Mouse (Mus musculus): ENCODE measurements around the gene Fam227a. TPM values are rescaled to one million over a fixed set of nuclear protein-coding genes. Genes with fewer than 3 reads are reported as not detected.
A peak's percentile ranks its signal among the peaks of the same experiment; 100 is the strongest.

Fam227a gene
- polyA plus RNA-seq, 1 experiment from 2014 or later, result 0.87 TPM

GRCm38 (mm10) chr15:79577671-79578426 is 80.9 kb downstream of the Fam227a start:
- WGBS (ENCODE audit: insufficient replicate concordance), result 58% methylated on average over 6 of the region's 6 CpGs
- Histone ChIP-seq H3K27ac (ENCODE audit: low read depth, low read length) (no peak overlapping the region), H3K4me2 (no peak overlapping the region), H3K9me3 (replicated peaks; ENCODE audit: control insufficient read depth, low read length) (no peaks in the 10 kb centered on the region), H3K9ac (ENCODE audit: low read depth, low read length) (no peak overlapping the region), H3K27me3 (ENCODE audit: control insufficient read depth, insufficient read depth, low read length) (no peaks in the 10 kb centered on the region), H3K4me3 (ENCODE audit: low read depth, low read length) (no peak overlapping the region), H3K36me3 (ENCODE audit: control insufficient read depth, insufficient read depth, low read length) (no peaks in the 10 kb centered on the region), H3K4me1 (ENCODE audit: control insufficient read depth, insufficient read depth, low read length) (no peaks in the 10 kb centered on the region)
- ATAC-seq (replicated peaks; ENCODE audit: insufficient number of reproducible peaks, low FRiP score, low TSS enrichment), result no peak

- WGBS (ENCODE audit: insufficient replicate concordance), result 83% methylated on average over 2 of the region's 2 CpGs
- no peak overlapping the region for H3K9ac ChIP-seq (ENCODE audit: low read depth, low read length)
Observed at GRCm38 (mm10) chr15:79576947-79577346, 81.8 kb downstream of the Fam227a start.

GRCm38 (mm10) chr15:79575543-79576222 is 83.1 kb downstream of the Fam227a start:
- no peak for ATAC-seq (replicated peaks; ENCODE audit: insufficient number of reproducible peaks, low FRiP score, low TSS enrichment)
- Histone ChIP-seq H3K9me3 (replicated peaks; ENCODE audit: control insufficient read depth, low read length) (no peaks in the 10 kb centered on the region), H3K27me3 (ENCODE audit: control insufficient read depth, insufficient read depth, low read length) (no peaks in the 10 kb centered on the region), H3K4me1 (ENCODE audit: control insufficient read depth, insufficient read depth, low read length) (no peaks in the 10 kb centered on the region), H3K4me2 (no peak overlapping the region), H3K4me3 (ENCODE audit: low read depth, low read length) (no peak overlapping the region), H3K9ac (ENCODE audit: low read depth, low read length) (no peak overlapping the region), H3K36me3 (ENCODE audit: control insufficient read depth, insufficient read depth, low read length) (no peaks in the 10 kb centered on the region), H3K27ac (ENCODE audit: low read depth, low read length) (no peak overlapping the region)
- WGBS (ENCODE audit: insufficient replicate concordance), result 42% methylated on average over 1 of the region's 1 CpGs

More at GRCm38 (mm10) chr15:79576947-79577346, 81.8 kb downstream of the Fam227a start:
- Histone ChIP-seq H3K4me3 (ENCODE audit: low read depth, low read length) (no peak overlapping the region), H3K27ac (ENCODE audit: low read depth, low read length) (no peak overlapping the region), H3K36me3 (ENCODE audit: control insufficient read depth, insufficient read depth, low read length) (no peaks in the 10 kb centered on the region), H3K9me3 (replicated peaks; ENCODE audit: control insufficient read depth, low read length) (no peaks in the 10 kb centered on the region), H3K4me1 (ENCODE audit: control insufficient read depth, insufficient read depth, low read length) (no peaks in the 10 kb centered on the region), H3K27me3 (ENCODE audit: control insufficient read depth, insufficient read depth, low read length) (no peaks in the 10 kb centered on the region), H3K4me2 (no peak overlapping the region)
- ATAC-seq (replicated peaks; ENCODE audit: insufficient number of reproducible peaks, low FRiP score, low TSS enrichment), result no peak

GRCm38 (mm10) chr15:79562417-79562816 is 96.3 kb downstream of the Fam227a start:
- H3K36me3 ChIP-seq (ENCODE audit: control insufficient read depth, insufficient read depth, low read length), result no peaks in the 10 kb centered on the region
- no peak overlapping the region for H3K4me3 ChIP-seq (ENCODE audit: low read depth, low read length)
- 57% methylated on average over 9 of the region's 9 CpGs for WGBS (ENCODE audit: insufficient replicate concordance)
- no peak overlapping the region; the same call in 1 of the 2 replicates for H3K4me2 ChIP-seq
- H3K27ac ChIP-seq (ENCODE audit: low read depth, low read length), result 0 out of 2 replicates have a peak overlapping the region, but pooled peaks have one; percentile 29
- H3K9me3 ChIP-seq (replicated peaks; ENCODE audit: control insufficient read depth, low read length), result no peaks in the 10 kb centered on the region
- H3K9ac ChIP-seq (ENCODE audit: low read depth, low read length), result 0 out of 2 replicates have a peak overlapping the region, but pooled peaks have one; percentile 39
- H3K27me3 ChIP-seq (ENCODE audit: control insufficient read depth, insufficient read depth, low read length), result no peaks in the 10 kb centered on the region
- no peak for ATAC-seq (replicated peaks; ENCODE audit: insufficient number of reproducible peaks, low FRiP score, low TSS enrichment)
- H3K4me1 ChIP-seq (ENCODE audit: control insufficient read depth, insufficient read depth, low read length), result peaks cover 3% of the 10 kb centered on the region; the same call in 1 of the 2 replicates

- no peak for ATAC-seq (replicated peaks; ENCODE audit: insufficient number of reproducible peaks, low FRiP score, low TSS enrichment)
- no peaks in the 10 kb centered on the region for H3K27me3 ChIP-seq (ENCODE audit: control insufficient read depth, insufficient read depth, low read length)
Observed at GRCm38 (mm10) chr15:79559649-79560048, 99.1 kb downstream of the Fam227a start.

More at GRCm38 (mm10) chr15:79559649-79560048, 99.1 kb downstream of the Fam227a start:
- Histone ChIP-seq H3K4me3 (ENCODE audit: low read depth, low read length) (no peak overlapping the region), H3K9me3 (replicated peaks; ENCODE audit: control insufficient read depth, low read length) (no peaks in the 10 kb centered on the region), H3K27ac (ENCODE audit: low read depth, low read length) (no peak overlapping the region), H3K4me1 (ENCODE audit: control insufficient read depth, insufficient read depth, low read length) (peaks cover 3% of the 10 kb centered on the region; the same call in 1 of the 2 replicates), H3K9ac (ENCODE audit: low read depth, low read length) (no peak overlapping the region), H3K4me2 (no peak overlapping the region), H3K36me3 (ENCODE audit: control insufficient read depth, insufficient read depth, low read length) (no peaks in the 10 kb centered on the region)
- 46% methylated on average over 3 of the region's 3 CpGs for WGBS (ENCODE audit: insufficient replicate concordance)

Small RNA genes lying within 50 kb of the gene (microRNA-seq; reads per million reads assigned to microRNA genes)
- gene Gm27903 (ENCODE audit: borderline number of aligned reads), result not detected

Other genes starting within 250 kb of the Fam227a start
- 73.2 and 91.0 TPM in 2 replicates for gene Csnk1e, start 203.4 kb downstream of the Fam227a start, polyA plus RNA-seq (2014; fragmentation: Nextera tagmentation; extraction: Ambion mirVana)
- gene Kcnj4, start 153.7 kb downstream of the Fam227a start, polyA plus RNA-seq (2014; fragmentation: Nextera tagmentation; extraction: Ambion mirVana), result 0.20 TPM in 1 of 2 replicates, not detected in the other
- gene Kdelr3, start 142.5 kb downstream of the Fam227a start, polyA plus RNA-seq (2014; fragmentation: Nextera tagmentation; extraction: Ambion mirVana), result 33.4 and 33.5 TPM in 2 replicates
- 50.6 and 60.1 TPM in 2 replicates for gene Ddx17, start 112.2 kb downstream of the Fam227a start, polyA plus RNA-seq (2014; fragmentation: Nextera tagmentation; extraction: Ambion mirVana)
- gene Dmc1, start 53.8 kb downstream of the Fam227a start, polyA plus RNA-seq (2014; fragmentation: Nextera tagmentation; extraction: Ambion mirVana), result 1.4 and 1.5 TPM in 2 replicates
- gene Cby1, start 243 bp upstream of the Fam227a start, polyA plus RNA-seq (2014; fragmentation: Nextera tagmentation; extraction: Ambion mirVana), result 38.2 and 45.4 TPM in 2 replicates
- gene Tomm22, start 11.9 kb upstream of the Fam227a start, polyA plus RNA-seq (2014; fragmentation: Nextera tagmentation; extraction: Ambion mirVana), result 260 and 273 TPM in 2 replicates
- 10.9 and 15.3 TPM in 2 replicates for gene Josd1, start 29.0 kb upstream of the Fam227a start, polyA plus RNA-seq (2014; fragmentation: Nextera tagmentation; extraction: Ambion mirVana)
- 22.7 and 26.3 TPM in 2 replicates for gene Gtpbp1, start 31.9 kb upstream of the Fam227a start, polyA plus RNA-seq (2014; fragmentation: Nextera tagmentation; extraction: Ambion mirVana)
- 3.7 and 4.9 TPM in 2 replicates for gene Sun2, start 83.6 kb upstream of the Fam227a start, polyA plus RNA-seq (2014; fragmentation: Nextera tagmentation; extraction: Ambion mirVana)
- 37.3 TPM in 2 replicates for gene Dnal4, start 118.9 kb upstream of the Fam227a start, polyA plus RNA-seq (2014; fragmentation: Nextera tagmentation; extraction: Ambion mirVana)
- 0.58 and 0.83 TPM in 2 replicates for gene Nptxr, start 145.8 kb upstream of the Fam227a start, polyA plus RNA-seq (2014; fragmentation: Nextera tagmentation; extraction: Ambion mirVana)
- gene Npcd, start 175.3 kb upstream of the Fam227a start, polyA plus RNA-seq (2014; fragmentation: Nextera tagmentation; extraction: Ambion mirVana), result 0.64 TPM in 1 of 2 replicates, not detected in the other
- 15.7 and 17.4 TPM in 2 replicates for gene Cbx6, start 175.7 kb upstream of the Fam227a start, polyA plus RNA-seq (2014; fragmentation: Nextera tagmentation; extraction: Ambion mirVana)
- gene Apobec3, start 232.7 kb upstream of the Fam227a start, polyA plus RNA-seq (2014; fragmentation: Nextera tagmentation; extraction: Ambion mirVana), result 9.5 and 12.0 TPM in 2 replicates